Mouse (Mus musculus) testis, postnatal 10 days (tissue): ENCODE measurements at regions not wholly inside any gene's neighbourhood (a gene's known extent, or its start where the extent isn't known, plus 50 kb on each side); places are given as distances from the start of the nearest gene placed in this dataset.
A peak's percentile ranks its signal among the peaks of the same experiment; 100 is the strongest.

Experiments
- DNase-seq: peaks from one replicate; pipeline ENCODE4 v3.0.0; 2021; ENCODE audit warnings: low spot score

DNA sequence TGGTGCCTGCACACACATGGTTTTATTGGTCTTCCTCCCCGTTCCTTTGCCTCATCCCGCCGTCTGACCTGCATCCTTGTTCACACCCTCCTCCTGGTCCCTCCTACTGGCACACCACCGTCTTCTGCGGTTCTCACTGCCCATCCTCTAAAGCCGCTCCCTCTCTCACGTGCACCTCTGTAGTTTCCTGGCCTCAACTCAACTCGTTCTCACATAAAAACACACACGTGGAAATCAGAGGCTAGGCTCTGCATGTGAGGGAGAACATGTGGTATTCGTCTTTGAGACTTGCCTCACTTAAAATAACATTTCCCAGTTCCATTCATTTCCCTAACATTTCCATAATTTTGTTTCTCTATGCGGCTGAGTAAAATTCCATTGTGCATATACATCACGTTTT is 69.5 kb downstream of the Aldh8a1 start:
- no peak for DNase-seq

DNA sequence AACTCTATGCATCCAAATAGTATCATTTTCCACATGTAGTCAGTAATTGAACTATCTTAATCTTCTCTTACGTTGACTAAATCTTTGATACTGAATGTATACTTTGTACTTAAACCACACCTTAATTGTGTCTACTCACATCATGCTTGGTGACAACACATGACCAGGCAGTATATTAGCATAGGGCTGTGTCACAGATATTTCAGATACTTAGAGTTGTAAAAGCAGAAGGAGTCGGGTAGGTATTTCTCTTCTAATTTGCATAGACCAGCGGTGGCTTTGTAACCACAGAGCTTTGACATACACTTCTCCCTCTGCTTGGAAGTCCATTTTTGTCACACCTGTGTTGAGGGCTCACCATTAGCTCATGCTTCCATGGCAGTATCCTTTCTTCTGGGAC is 71.0 kb downstream of the Aldh8a1 start:
- DNase-seq = no peak

DNA sequence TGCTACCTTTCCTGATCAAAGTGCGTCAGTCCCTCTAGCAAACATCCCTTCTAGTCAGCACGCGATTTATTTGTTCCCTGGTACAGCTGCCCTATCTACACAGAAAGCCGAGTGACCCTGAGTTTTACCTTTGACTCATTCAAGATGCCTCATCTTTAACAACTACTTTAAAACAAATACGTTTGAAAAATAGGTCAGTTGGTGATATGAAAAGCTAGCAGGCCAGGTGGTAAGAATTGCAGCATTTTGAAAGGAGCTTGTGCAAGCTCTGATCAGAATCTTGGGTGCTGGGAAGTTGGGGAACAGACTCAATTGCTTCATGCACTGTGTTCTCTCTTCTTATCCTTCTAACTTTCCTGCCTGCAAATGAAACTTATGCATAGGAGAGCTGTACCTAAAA is 71.9 kb downstream of the Aldh8a1 start:
- DNase-seq = no peak

DNA sequence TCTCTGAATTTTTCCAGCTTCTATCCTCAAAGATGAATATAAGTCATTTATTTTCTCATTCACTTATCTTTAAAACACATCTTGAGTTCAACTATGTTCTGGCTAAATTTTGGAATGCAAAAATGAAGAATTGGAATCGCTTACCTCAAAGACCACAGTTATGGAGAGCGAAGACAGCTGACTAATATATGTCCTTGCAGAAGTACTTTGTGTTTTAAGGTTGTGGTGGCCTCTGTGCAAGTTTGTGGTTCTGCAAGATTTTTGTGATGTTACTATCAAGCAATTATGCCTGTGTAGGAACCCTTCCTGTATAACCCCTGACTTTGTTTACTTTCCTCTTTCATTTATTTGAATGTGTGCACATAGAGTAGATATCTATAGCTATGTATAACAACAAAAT is 75.5 kb downstream of the Aldh8a1 start:
- no peak for DNase-seq

DNA sequence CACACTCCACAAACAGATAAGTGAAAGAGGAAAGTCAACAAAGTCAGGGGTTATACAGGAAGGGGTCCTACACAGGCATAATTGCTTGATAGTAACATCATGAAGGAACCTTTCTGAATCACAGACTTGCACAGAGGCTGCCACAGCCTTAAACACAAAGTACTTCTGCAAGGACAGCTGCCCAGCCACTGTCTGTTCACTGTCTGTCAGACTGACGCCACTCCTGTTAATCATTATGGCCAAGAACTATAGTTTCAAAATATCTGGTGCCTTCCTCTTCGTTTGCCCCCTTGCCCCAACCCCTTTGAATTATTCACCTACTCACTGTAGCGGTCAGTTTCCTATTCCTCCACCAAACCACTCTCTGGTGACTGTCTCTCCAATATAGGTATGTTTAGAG is 76.4 kb downstream of the Aldh8a1 start:
- no peak for DNase-seq

DNA sequence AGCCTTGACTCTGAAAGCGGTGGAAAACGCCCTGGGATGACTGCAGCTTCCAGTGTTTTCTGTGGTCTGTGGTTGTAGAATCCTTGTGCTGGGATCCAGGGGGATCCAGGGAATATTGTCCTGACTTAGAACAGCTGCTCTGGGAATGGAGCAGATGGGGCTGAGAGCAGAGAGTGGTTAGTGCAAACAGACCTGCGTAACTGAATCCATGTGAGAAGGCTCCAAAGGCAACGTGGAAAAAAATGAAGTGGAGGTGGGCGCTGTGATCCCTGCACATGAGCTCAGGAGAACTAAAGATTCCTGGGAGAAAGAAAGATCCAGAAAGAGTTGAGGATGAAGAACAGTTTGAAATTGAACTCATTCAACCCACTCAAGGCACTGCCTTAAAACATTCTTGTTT is 77.1 kb downstream of the Aldh8a1 start:
- no peak for DNase-seq

DNA sequence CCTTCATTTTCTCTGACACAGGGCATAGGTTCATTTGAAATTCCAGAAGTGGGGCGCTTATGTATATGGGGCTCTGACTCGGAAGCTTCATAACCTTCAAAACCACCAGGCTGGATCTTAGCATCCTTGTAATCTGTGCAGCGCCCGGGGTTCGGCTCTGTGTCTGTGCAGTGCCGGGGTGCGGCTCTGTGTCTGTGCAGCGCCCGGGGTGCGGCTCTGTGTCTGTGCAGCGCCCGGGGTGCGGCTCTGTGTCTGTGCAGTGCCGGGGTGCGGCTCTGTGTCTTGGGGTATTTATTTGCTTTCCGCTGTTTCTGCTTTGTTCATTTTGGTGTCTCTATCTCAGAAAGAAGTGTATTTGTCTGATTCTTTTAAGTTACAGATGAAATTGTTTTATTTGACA is 77.7 kb downstream of the Aldh8a1 start:
- DNase-seq = no peak

DNA sequence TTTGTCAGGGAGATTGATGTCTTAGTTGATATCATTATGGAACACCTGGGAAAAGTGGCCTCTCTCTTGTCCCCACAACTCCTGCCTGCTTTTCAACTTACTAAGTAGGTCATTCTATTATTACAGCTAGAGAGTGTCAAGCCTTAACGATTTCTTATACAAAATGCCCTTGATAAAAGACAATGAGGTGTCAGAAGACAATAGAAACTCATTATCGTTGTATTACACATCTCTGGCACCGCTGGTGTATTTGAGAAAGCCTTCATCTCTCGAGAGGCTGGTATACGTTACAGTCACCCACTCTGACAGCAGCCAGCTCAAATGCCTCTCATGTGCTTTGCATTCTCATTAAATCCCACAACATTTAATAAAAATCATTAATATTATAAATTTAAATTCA is 78.8 kb downstream of the Aldh8a1 start:
- no peak for DNase-seq

DNA sequence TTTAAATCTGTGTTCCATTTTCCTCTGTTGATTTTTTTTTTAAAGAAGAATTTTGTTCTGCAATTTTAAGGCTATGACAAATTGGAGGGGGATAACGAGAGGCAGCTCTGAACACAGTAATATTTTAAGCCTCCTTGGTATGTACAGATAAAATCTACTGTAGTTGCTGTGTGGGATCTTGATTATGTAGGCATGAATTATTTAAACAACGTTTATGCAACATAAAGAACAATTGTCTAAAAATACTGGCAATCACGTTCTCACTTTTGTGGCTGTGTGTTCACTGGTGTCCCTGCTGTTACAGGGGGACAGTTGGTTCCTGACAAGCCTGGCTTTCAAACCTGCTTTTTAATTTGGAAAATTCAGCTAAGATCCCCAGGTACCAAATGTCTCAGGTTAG is 79.3 kb downstream of the Aldh8a1 start:
- no peak for DNase-seq

DNA sequence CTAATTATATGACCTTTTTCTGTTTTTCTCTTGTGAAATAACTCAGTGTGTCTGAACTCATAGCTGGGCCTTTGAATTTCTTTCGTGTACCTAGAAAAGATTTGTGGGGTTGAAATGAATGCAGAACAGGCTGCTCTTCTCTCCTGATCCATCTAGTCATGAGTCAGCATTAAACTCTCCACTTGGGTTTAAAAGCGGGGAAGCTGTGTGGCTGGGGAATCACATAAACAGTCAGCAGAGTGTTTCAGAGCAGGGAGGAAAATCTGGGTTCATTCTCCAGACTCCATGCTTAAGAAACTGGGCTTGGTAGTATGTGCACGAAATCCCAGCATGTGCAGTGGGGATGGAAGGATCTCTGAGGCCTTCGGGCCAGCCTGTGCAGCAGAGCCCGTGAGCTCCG is 79.9 kb downstream of the Aldh8a1 start:
- DNase-seq = no peak

DNA sequence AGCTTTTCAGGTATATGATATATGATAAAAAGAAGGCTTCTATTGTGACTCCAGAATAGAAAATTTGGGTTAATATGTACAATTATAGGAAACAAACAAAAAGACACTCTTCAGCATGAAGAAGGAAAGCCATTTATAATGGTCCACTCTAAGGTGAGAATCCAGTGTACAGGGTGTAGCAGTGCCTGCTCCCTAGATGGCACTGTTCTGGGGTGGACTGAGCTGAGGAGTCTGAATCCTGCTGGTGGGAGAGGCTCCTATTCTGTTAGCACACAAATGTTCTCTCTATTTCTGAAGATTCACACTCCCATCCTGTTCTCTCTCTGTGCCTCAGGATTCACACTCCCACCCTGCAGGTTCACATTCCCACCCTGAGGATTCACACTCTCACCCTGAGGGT is 81.5 kb downstream of the Aldh8a1 start:
- no peak for DNase-seq

DNA sequence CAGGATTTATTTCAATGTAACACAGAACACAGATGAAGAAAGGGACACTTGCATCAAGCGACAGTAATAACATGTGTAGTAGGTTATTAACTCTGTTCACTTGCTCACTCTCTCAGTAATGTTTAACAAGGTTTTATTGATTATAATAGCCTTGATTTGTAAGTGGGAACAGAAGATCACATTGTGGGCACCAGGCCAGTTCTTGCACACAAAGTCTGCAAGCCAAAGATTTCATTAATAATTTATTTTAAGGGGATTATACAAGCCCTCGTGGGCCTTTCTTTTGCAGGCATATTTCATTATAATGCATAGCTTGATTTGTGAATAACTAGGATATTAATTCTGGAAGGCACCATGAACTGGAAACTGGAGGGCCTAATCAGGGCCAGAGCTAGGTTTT is 83.0 kb downstream of the Aldh8a1 start:
- no peak for DNase-seq

DNA sequence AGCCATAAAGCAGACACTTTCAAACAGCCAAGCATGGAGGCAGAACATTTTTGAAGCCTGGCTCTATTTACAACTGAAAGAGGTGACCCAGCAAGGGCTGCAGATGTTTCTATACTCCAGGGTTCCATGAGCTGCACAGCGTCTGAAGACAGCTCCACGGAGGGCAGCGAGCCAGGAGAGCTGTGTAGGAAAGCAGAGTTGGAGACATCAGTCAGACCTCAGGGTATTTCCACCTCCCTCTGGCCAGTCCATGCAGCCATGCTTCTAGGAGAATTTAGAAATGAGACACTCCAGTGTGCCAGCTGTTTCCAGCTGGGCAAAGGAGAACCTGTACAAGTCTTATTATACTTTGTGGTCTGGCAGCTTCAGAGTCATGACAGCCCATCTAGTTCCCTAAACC is 85.8 kb downstream of the Aldh8a1 start:
- no peak for DNase-seq

DNA sequence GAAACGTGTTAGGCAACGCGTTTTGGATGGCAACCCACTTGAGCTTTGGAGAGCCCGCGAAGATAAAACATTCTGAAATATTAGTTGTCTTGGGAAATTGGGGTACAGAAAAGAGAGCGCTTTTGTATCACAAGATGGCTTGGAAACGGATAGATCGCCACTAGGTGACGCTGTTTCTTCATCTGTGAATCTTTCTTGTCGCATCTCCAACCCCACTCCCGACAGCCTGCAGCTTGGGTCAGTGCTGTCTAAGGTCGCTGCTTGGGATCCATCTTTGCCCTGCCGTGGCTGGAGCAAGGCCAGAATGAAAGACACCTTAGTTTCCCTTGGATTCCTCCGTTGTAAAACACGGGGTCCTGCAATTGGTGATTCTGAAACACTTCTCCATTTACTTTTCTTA is 88.3 kb downstream of the Aldh8a1 start:
- peak; percentile 91 for DNase-seq

DNA sequence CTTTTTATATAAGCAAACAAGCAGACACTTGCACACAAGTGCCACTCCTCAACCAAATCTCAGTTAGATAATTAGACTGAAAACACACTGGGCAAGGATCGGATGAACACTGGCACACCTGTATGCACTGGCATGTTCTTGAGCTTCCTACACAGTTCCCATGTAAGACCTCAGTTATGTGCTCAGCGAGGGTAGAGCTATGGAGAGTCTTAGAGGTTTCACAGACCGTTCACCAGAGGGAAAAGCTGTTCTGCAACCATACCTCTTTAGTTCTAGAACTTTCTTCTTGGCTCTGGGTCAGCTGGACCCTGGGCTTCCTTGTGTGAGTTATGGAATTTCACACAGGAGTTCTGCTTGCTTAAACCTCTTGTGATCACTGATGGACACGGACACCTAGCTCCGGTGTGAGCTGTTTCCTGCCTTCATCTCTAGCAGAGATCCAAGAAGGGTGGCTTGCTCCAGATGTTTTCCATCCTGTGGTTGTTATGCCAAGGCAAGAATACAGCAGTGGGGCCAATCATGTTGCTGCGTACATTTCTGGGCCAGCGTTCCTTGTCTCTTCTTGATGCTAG is 88.8 kb downstream of the Aldh8a1 start:
- DNase-seq = no peak

DNA sequence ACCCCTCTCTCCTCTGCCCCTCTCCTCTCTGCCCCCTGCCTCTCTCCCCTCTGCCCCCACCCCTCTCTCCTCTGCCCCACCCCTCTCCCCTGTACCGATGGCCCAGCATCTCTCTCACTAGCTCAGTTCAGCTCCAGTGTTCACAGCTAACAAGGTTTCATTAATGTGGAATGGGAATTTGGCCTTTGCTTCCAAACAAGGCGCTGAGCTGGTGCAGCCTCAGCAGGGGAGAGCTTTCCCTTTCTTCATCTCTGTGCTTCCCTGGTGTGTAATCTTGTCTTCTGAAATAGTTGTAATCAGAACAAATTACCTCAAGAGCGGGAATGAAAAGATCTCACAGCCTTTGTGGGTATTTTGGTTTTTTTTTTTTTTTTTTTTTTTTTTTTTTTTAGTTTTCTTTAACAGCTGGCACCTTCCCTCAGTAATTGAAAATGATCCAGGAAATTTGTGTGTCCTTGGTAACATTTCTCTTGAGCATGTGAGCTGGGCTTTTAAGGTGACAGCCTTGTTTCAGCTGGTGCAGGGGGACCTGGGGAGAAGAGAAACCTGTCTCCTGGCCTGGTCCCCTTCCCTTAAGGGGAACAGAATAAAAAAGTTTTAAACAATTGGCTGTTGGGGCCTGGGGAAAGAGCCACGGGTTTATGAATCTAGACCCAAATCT is 90.5 kb downstream of the Aldh8a1 start:
- DNase-seq = no peak

DNA sequence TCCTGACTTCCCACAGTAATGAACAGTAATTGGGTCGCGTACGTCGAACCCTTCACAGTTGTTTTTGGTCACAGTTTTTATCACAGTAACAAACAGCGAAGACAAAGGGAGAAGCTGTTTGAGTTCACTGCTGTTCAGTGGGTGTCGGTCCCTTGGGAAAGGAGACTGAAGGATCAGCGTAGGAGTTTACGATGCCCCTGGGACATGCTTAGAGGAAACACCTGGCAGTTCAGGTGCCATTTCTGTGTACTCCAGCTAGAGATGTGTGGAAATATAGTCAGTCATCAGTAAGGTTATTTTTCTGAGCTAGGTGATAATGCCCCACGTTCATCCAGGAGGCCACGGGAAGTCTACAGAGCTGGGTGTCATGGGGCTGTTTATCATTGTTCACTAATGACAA is 91.3 kb downstream of the Aldh8a1 start:
- DNase-seq = no peak

DNA sequence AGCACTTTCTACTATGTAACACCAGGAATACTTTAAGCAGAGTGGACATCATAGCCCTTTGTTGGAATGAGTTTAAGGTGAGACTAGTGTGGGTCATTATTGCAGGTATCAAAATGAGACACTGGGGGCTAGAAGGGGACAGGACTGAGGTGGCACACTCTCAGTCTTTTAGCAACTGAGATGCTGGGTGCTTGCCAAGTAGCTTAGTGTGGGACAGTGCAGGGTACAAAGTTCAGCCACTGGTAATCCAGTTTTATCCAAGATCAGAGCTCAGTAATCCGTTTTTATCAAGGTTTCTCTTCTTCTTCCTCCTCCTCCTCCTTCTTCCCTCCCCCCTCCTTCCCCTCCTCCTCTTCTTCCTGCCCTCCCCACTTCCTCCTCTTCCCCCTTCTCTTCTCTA is 92.9 kb downstream of the Aldh8a1 start:
- no peak for DNase-seq

DNA sequence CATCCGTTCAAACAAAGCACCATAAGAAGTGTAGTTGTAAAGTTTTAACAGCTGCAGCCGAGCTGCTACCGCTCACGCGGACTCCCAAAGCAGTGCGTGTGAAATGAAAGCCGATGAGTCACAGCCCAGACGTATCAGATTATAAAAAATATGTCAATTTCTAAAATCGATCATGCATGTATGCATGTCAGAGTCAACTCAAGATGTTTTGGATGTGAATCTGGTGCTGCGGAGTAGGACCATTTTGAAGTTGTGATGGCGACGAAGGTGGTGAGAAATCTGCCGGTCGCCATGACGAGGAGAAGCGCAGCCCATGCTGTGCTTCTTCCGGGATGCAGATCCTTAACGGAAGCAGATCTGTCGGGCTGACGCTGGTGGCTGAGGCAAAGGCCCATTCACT is 93.5 kb downstream of the Aldh8a1 start:
- no peak for DNase-seq

DNA sequence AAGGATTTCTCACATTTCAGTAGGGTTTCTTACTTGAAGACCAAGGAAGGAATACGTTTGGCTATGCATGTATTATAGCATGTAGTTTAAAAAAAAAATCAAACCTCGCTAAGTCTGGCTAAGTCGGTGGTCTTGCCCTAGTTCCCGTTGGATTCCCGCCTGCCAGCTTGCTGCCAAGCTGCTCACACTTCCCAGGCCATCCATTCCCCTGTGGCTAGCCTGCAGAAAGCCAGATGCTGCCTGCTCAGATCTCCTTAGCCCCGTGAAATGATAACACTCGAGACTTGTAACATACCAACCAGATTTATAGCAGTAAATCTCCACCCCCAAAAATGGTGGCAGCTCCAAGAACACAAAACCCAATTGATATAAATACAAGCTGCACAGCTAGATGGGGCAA is 97.2 kb downstream of the Aldh8a1 start:
- no peak for DNase-seq

DNA sequence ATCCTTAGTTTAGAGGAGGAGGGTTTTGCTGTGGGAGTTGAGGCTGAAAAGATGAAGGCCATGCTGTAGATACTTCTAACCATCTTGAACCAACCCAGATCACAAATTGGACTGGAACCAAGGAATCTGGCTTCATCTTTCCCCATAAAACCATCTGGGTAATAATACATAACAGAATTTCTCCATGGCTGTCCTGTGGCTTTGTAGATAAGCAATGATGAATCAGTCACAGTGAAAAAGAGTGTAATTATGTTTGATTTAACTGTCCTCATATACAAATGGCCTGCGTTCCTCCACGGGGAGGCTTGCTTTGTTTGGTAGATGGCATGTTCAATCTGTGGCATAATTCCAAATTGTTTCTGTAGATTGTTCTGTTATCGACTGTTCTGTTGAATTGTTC is 100.9 kb downstream of the Aldh8a1 start:
- DNase-seq = no peak

DNA sequence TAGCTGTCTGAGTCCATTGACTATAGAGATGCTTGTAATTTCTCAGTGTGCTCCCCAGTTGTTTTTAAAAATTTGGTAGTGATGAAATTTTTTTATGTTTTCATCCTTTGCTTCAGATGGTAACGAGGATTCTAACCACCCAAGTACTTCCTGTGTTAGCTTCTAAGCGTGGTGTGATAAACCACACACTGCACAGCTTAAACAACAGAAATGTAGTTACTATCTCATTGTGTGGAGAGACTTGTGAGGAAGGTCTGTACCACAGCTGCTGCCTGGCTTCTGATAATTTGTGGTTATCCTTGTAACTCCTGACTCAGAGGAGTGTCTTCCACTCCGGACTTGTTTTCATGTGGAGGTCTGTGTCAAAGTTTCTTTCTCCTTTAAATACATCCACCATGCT is 102.3 kb downstream of the Aldh8a1 start:
- DNase-seq = no peak

DNA sequence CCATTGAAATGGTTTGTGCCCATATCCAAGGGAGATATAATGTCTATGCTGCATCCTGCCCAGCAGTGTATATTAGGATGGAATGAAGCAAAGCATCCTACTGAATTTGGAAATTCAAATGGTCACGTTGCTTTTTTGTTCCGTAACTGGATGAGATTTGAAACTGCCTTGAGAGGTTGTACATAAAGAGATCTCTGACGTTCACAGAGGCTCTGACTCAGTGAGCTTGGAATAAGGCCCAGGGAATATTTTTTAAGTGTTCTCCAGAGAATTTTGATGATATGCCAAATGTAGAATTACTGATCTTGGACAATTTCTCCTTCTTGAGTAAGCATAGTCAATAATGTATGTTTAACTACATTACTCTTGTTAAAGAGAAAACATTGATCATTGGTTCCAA is 104.2 kb downstream of the Aldh8a1 start:
- no peak for DNase-seq

DNA sequence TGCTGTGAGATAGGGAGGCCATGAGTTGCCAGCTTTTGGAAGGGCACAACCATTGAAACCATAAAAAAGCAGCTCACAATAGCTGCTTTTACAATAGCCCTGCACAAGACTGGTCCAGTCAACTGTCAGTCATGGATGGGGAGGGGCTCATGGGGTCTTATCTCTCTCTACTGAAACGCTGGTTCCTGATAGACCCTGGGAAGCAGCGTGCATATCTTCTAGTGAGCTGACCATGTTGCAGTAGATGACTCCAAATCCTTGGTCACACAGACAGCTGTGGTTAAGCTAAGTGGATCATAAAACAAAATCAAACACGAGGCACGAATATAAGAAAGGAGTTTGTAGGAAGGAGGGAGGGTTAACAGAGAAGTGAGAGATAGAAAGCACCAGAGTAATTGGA is 105.0 kb downstream of the Aldh8a1 start:
- DNase-seq = no peak

DNA sequence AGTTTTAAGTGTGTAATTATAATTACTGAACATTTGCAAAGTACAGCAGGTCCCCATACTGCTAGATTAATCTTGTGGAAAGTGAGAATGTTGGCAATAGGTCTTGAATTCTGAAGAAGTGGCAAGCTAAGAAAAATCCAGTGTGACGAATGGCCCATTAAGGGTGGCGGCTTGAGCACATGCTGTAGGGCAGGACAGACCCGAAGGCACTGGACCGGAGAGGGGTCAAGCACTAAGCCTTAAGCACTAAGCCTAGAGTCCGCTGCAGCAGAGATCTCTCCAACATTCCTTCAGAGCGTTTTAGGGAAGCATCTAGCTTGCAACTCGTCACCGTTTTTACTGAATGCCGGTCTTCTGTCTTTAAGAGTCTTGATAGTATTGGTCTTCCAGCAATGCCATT is 105.6 kb downstream of the Aldh8a1 start:
- DNase-seq = no peak
